Mouse (Mus musculus) thymus, adult 2 months (tissue): Measurements from ENCODE around the gene Mapk13.

ENCODE experiments used
- CTCF ChIP-seq: fragments of 200-500 bp; IDR thresholded peaks from 2 replicates; pipeline ENCODE4 v1.5.1; 2012; ENCODE audit warnings: mild to moderate bottlenecking, control low read depth, low read length, moderate library complexity, borderline replicate concordance; ENCODE audit not compliant: control insufficient read depth, poor library complexity, insufficient read depth; ENCODE audit errors: extremely low read depth
- POLR2A ChIP-seq: fragments of 200-500 bp; IDR thresholded peaks from 2 replicates; pipeline ENCODE4 v1.6.1; 2012; ENCODE audit warnings: mild to moderate bottlenecking, low read length, control low read depth, moderate library complexity; ENCODE audit not compliant: control insufficient read depth, poor library complexity, insufficient read depth; ENCODE audit errors: extremely low read depth

GRCm38 (mm10) chr17:28823004-28823745 lies 54.1 kb downstream of the Mapk13 start:
- TF ChIP-seq CTCF (no peak), POLR2A (no peak)
